Mouse (Mus musculus): ENCODE results near the gene Cic.

GRCm38 (mm10) chr7:25326233-25326632 is 58.7 kb downstream of the Cic start:
- TF ChIP-seq CTCF (IDR thresholded peaks at IDR 0.05; ENCODE audit: borderline replicate concordance, control insufficient read depth, extremely low read depth, insufficient read depth, low read length, poor library complexity) = no peak
- no peak for TF ChIP-seq POLR2A (IDR thresholded peaks at IDR 0.05; ENCODE audit: control insufficient read depth, extremely low read depth, insufficient read depth, low read length, poor library complexity)

All from thymus, adult 2 months (tissue).